ENCODE assay signal across 10 mouse cellular contexts in the genomic region with DNA sequence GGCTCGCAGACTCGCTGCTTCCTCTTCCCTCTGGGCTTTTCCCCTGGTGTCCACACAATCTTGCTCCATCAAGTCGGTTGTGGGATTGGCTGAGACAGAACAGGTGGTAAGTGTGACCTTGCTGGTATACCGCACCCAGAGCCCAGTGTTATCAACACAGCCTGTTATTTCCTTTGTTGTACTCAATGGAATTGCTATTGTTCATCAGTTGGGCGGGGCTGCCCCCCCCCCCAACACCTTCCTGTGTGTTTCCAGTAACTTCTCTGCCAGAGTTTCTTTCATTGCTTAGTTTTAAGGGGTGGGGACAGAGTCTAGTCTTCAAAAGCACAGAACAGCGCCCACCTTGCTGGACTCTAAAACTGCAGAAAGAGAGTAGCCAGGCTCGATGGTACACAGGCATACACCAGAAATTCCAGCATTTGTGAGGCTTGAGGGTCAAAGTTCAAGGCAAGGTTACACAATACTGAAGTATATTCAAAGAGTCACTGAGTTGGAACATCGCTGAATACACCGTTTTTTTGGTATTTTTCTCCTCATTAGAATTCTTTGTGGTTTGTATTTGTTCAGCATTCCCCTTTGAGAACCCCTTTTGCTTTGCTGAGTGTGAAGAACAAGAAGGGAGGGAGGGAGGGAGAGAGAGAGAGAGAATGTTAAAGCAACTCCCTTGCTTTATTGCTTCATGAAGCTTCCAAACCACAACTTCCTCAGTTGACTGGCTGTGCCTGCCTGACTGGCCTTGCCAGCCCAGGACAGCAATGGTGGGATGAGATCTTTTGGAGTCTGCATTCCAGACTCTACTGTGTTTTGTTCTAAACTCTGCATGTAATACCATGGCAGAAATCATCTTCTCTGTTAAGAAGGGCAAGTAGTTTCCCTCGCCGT. TPM values are rescaled to one million over a fixed set of nuclear protein-coding genes. Genes with fewer than 3 reads are reported as not detected.
DNase-seq lines count a peak whose midpoint lies in the region; ATAC-seq and TF ChIP-seq lines count a peak whose summit lies in the region.
"Had no signal": no experiment of that assay in that cellular context is flagged by ENCODE, and none has a peak within 500 bp of the region (broad histone marks: within the 10 kb centered on the region; RNA-seq: fewer than 3 reads in every experiment).

No protein-coding gene starts in this region.

- WGBS in midbrain, embryonic 11.5 days: 70% methylated on average over 11 of the region's 11 CpGs
- WGBS in midbrain, embryonic 13.5 days: 79% methylated on average over 11 of the region's 11 CpGs
- WGBS in liver, embryonic 14.5 days (ENCODE audit: insufficient replicate concordance): 9% methylated on average over 11 of the region's 11 CpGs

- no peak for TF ChIP-seq EP300 in liver, embryonic 14.5 days (IDR thresholded peaks at IDR 0.05; ENCODE audit: low read depth)

- ATAC-seq in midbrain, embryonic 11.5 days (ENCODE audit: low FRiP score): no peak
- ATAC-seq in midbrain, embryonic 13.5 days: no peak
- peak; percentile 79 for ATAC-seq in granulocyte monocyte progenitor cell, adult 5-6 weeks (replicated peaks; ENCODE audit: poor library complexity, severe bottlenecking)
- ATAC-seq in liver, embryonic 14.5 days (ENCODE audit: insufficient read depth): no peak
- ATAC-seq in cerebellum, adult (ENCODE audit: insufficient number of reproducible peaks, low FRiP score, low TSS enrichment): no peak

- H3K4me3 ChIP-seq in midbrain, embryonic 11.5 days (ENCODE audit: low read depth, low read length): no peak overlapping the region
- no peak overlapping the region for H3K4me3 ChIP-seq in midbrain, embryonic 13.5 days (replicated peaks)
- H3K4me3 ChIP-seq in liver, embryonic 14.5 days (ENCODE audit: insufficient read depth in 1 of 2, low read depth in 2 of 2, low read length in 2 of 2): no peak overlapping the region
- H3K4me3 ChIP-seq: embryonic facial prominence, embryonic 12.5 days; limb, embryonic 15.5 days had no signal

- no peaks in the 10 kb centered on the region for H3K9me3 ChIP-seq in midbrain, embryonic 11.5 days (ENCODE audit: control insufficient read depth, low read length)
- no peaks in the 10 kb centered on the region for H3K9me3 ChIP-seq in midbrain, embryonic 13.5 days
- no peaks in the 10 kb centered on the region for H3K9me3 ChIP-seq in liver, embryonic 14.5 days (ENCODE audit: control insufficient read depth, low read length)
- H3K9me3 ChIP-seq: embryonic facial prominence, embryonic 12.5 days; limb, embryonic 15.5 days had no signal

- no peak overlapping the region for H3K4me2 ChIP-seq in midbrain, embryonic 11.5 days
- H3K4me2 ChIP-seq in midbrain, embryonic 13.5 days (replicated peaks): no peak overlapping the region
- H3K4me2 ChIP-seq in liver, embryonic 14.5 days (ENCODE audit: low read depth): no peak overlapping the region
- H3K4me2 ChIP-seq: embryonic facial prominence, embryonic 12.5 days; limb, embryonic 15.5 days had no signal

- 0 out of 2 replicates have a peak, but pooled peaks have one; percentile 2 for TF ChIP-seq CTCF in liver, embryonic 14.5 days (IDR thresholded peaks at IDR 0.05; ENCODE audit: low read depth)

- no peaks in the 10 kb centered on the region for H3K36me3 ChIP-seq in midbrain, embryonic 11.5 days (ENCODE audit: control insufficient read depth, insufficient read depth, low read length)
- H3K36me3 ChIP-seq in midbrain, embryonic 13.5 days: no peaks in the 10 kb centered on the region
- no peaks in the 10 kb centered on the region for H3K36me3 ChIP-seq in liver, embryonic 14.5 days (replicated peaks; ENCODE audit: control insufficient read depth, insufficient read depth, low read depth)
- H3K36me3 ChIP-seq: embryonic facial prominence, embryonic 12.5 days; limb, embryonic 15.5 days had no signal

- H3K27ac ChIP-seq in midbrain, embryonic 11.5 days (ENCODE audit: low read depth, low read length): no peak overlapping the region
- H3K27ac ChIP-seq in midbrain, embryonic 13.5 days: no peak overlapping the region
- H3K27ac ChIP-seq in liver, embryonic 14.5 days: no peak overlapping the region
- H3K27ac ChIP-seq: embryonic facial prominence, embryonic 12.5 days; limb, embryonic 15.5 days had no signal

- H3K9ac ChIP-seq in midbrain, embryonic 11.5 days (ENCODE audit: low read length): no peak overlapping the region
- H3K9ac ChIP-seq in midbrain, embryonic 13.5 days (replicated peaks): no peak overlapping the region
- H3K9ac ChIP-seq in liver, embryonic 14.5 days (replicated peaks): no peak overlapping the region
- H3K9ac ChIP-seq: embryonic facial prominence, embryonic 12.5 days; limb, embryonic 15.5 days had no signal

- peaks cover 8% of the 10 kb centered on the region for H3K4me1 ChIP-seq in midbrain, embryonic 11.5 days (ENCODE audit: control insufficient read depth, insufficient read depth, low read length)
- H3K4me1 ChIP-seq in midbrain, embryonic 13.5 days (replicated peaks): peaks cover 8% of the 10 kb centered on the region
- H3K4me1 ChIP-seq in liver, embryonic 14.5 days (replicated peaks; ENCODE audit: control insufficient read depth in 2 of 2, insufficient read depth in 2 of 2, low read length in 1 of 2): peaks cover 8 to 24% of the 10 kb centered on the region in 2 experiments; a peak in 3 of 4 replicates

- peak; percentile 21 for DNase-seq in midbrain, embryonic 11.5 days (ENCODE audit: low spot score, missing footprints)
- peak in 1 of 3 experiments; percentile 40 for DNase-seq in liver, embryonic 14.5 days (ENCODE audit: low read depth in 3 of 3, low spot score in 3 of 3)
- no peak for DNase-seq in right cerebral cortex, postnatal 36 days (ENCODE audit: low spot score in 2 of 2)
- DNase-seq in spleen, adult 12 weeks (ENCODE audit: low spot score): no peak
- no peak for DNase-seq in embryo, embryonic 9.5 days (ENCODE audit: extremely low spot score)

- H3K27me3 ChIP-seq in midbrain, embryonic 11.5 days (ENCODE audit: control insufficient read depth, insufficient read depth, low read length): no peaks in the 10 kb centered on the region
- H3K27me3 ChIP-seq in midbrain, embryonic 13.5 days: no peaks in the 10 kb centered on the region; the same call in 1 of the 2 replicates
- H3K27me3 ChIP-seq in liver, embryonic 14.5 days (ENCODE audit: control insufficient read depth, insufficient read depth, low read length): no peaks in the 10 kb centered on the region
- H3K27me3 ChIP-seq: limb, embryonic 15.5 days had no signal

RNA-seq across cellular contexts. Expression of a gene that starts 3.2 kb away (rescaled TPM):
- 10.2 and 10.8 TPM in 2 replicates for polyA plus RNA-seq in midbrain, embryonic 11.5 days (2014; fragmentation: Nextera tagmentation; extraction: Ambion mirVana)
- polyA plus RNA-seq in midbrain, embryonic 13.5 days (2015; fragmentation: Nextera tagmentation; extraction: Ambion mirVana): 10.7 and 11.4 TPM in 2 replicates
- 19.3 and 26.1 TPM in 2 replicates for total RNA-seq in granulocyte monocyte progenitor cell, adult 5-6 weeks (2014; fragmentation: Nextera tagmentation)
- 18.1 and 19.1 TPM in 2 replicates for total RNA-seq in granulocyte monocyte progenitor cell, adult 5-6 weeks (2017)
- 2.7 and 3.1 TPM in 2 replicates for polyA plus RNA-seq in liver, embryonic 14.5 days (2012; rRNA removed)
- polyA plus RNA-seq in liver, embryonic 14.5 days (2014; fragmentation: Nextera tagmentation; extraction: Ambion mirVana): 2.1 and 2.8 TPM in 2 replicates
